Mouse (Mus musculus) stomach, embryonic 14.5 days (tissue): ENCODE results near the gene Gls2. TPM values are rescaled to one million over a fixed set of nuclear protein-coding genes. Genes with fewer than 3 reads are reported as not detected.
A peak's percentile ranks its signal among the peaks of the same experiment; 100 is the strongest.
"Not testable (repeated sequence)": the region's sequence is repeated elsewhere in the genome, so short reads cannot be mapped to it uniquely, and the experiment has no call there.

Source experiments
- ATAC-seq: fragments of 200-750 bp; cut with Nextera tagmentation; 2 replicates; pipeline ENCODE4 v1.8.0; 2017; ENCODE audit warnings: low read depth, moderate TSS enrichment; ENCODE audit not compliant: insufficient number of reproducible peaks, insufficient read depth, low FRiP score
- H3K27ac ChIP-seq: fragments of 300-500 bp; sonication (generic); 2 replicates; pipeline ENCODE4 v1.5.1; 2014; ENCODE audit warnings: mild to moderate bottlenecking, low read length, moderate library complexity, mixed read lengths
- H3K27me3 ChIP-seq: fragments of 300-500 bp; sonication (generic); 2 replicates; pipeline ENCODE4 v1.6.1; 2014; ENCODE audit warnings: low read length, control low read depth, mixed read lengths; ENCODE audit not compliant: control insufficient read depth, insufficient read depth
- H3K36me3 ChIP-seq: fragments of 300-500 bp; sonication (generic); 2 replicates; pipeline ENCODE4 v1.6.1; 2014; ENCODE audit warnings: mild to moderate bottlenecking, control low read depth, low read length, moderate library complexity, mixed read lengths; ENCODE audit not compliant: control insufficient read depth, insufficient read depth
- H3K4me1 ChIP-seq: fragments of 300-500 bp; sonication (generic); 2 replicates; pipeline ENCODE4 v1.6.1; 2014; ENCODE audit warnings: low read length, control low read depth, mixed read lengths; ENCODE audit not compliant: control insufficient read depth, insufficient read depth
- H3K4me2 ChIP-seq: fragments of 300-500 bp; sonication (generic); replicated peaks from 2 replicates; pipeline ENCODE4 v1.6.1; 2014; ENCODE audit warnings: low read depth, low read length, control low read depth
- H3K4me3 ChIP-seq: fragments of 300-500 bp; sonication (generic); 2 replicates; pipeline ENCODE4 v1.5.1; 2014; ENCODE audit warnings: low read depth, low read length, control low read depth
- H3K9ac ChIP-seq: fragments of 300-500 bp; sonication (generic); replicated peaks from 2 replicates; pipeline ENCODE4 v1.6.1; 2014; ENCODE audit warnings: low read depth, mild to moderate bottlenecking, control low read depth, low read length, moderate library complexity, mixed read lengths
- H3K9me3 ChIP-seq: fragments of 300-500 bp; sonication (generic); 2 replicates; pipeline ENCODE4 v1.6.1; 2016; ENCODE audit warnings: low read depth, low read length, control low read depth; ENCODE audit not compliant: control insufficient read depth
- WGBS: fragments of 180-500 bp; shearing (Covaris S2); extraction: QIAGEN DNeasy Blood & Tissue Kit; methylation state at CpG from one replicate; pipeline ENCODE4 v1.1.7; 2014; 5-methylcytosine and 5-hydroxymethylcytosine counted together
- polyA plus RNA-seq: library from polyadenylated mRNA; unstranded; fragments of >200 nt; fragmentation: Nextera tagmentation; extraction: Ambion mirVana; gene quantifications from 2 replicates; pipeline ENCODE4 v1.2.1, GENCODE M21; 2014

Gls2 gene
- polyA plus RNA-seq, 1 experiment from 2014 or later = 0.84 TPM

- ATAC-seq = no peak
- Histone ChIP-seq H3K9ac (no peak overlapping the region), H3K4me1 (no peaks in the 10 kb centered on the region), H3K4me2 (no peak overlapping the region), H3K36me3 (no peaks in the 10 kb centered on the region), H3K27ac (no peak overlapping the region), H3K4me3 (no peak overlapping the region), H3K27me3 (no peaks in the 10 kb centered on the region), H3K9me3 (no peaks in the 10 kb centered on the region)
- WGBS = 56% methylated on average over 5 of the region's 5 CpGs
Observed at GRCm38 (mm10) chr10:128187181-128187605, 7.1 kb upstream of the Gls2 start.

- Histone ChIP-seq H3K27me3 (no peaks in the 10 kb centered on the region), H3K9ac (no peak overlapping the region), H3K4me2 (no peak overlapping the region), H3K9me3 (no peaks in the 10 kb centered on the region), H3K4me1 (no peaks in the 10 kb centered on the region), H3K27ac (no peak overlapping the region), H3K36me3 (no peaks in the 10 kb centered on the region), H3K4me3 (no peak overlapping the region)
- 46% methylated on average over 2 of the region's 2 CpGs for WGBS
- no peak for ATAC-seq
Observed at GRCm38 (mm10) chr10:128188242-128188877, 5.9 kb upstream of the Gls2 start.

GRCm38 (mm10) chr10:128191472-128191871 is 2.8 kb upstream of the Gls2 start:
- no peaks in the 10 kb centered on the region for H3K9me3 ChIP-seq

GRCm38 (mm10) chr10:128192030-128192766 is 2.1 kb upstream of the Gls2 start:
- not testable (repeated sequence) for ATAC-seq, H3K27ac ChIP-seq, H3K9me3 ChIP-seq, H3K9ac ChIP-seq, H3K4me3 ChIP-seq, H3K4me1 ChIP-seq, H3K36me3 ChIP-seq, H3K27me3 ChIP-seq, H3K4me2 ChIP-seq
- WGBS = 86% methylated on average over 3 of the region's 3 CpGs

More at GRCm38 (mm10) chr10:128191472-128191871, 2.8 kb upstream of the Gls2 start:
- no peak overlapping the region for H3K4me3 ChIP-seq
- H3K4me1 ChIP-seq = peaks cover 7% of the 10 kb centered on the region
- H3K27ac ChIP-seq = no peak overlapping the region
- H3K36me3 ChIP-seq = no peaks in the 10 kb centered on the region
- no peak overlapping the region for H3K4me2 ChIP-seq
- peaks cover 9% of the 10 kb centered on the region; the same call in 1 of the 2 replicates for H3K27me3 ChIP-seq
- 48% methylated on average over 2 of the region's 2 CpGs for WGBS
- H3K9ac ChIP-seq = no peak overlapping the region
- ATAC-seq = no peak

- WGBS = 89% methylated on average over 6 of the region's 6 CpGs
- Histone ChIP-seq H3K4me1 (peaks cover 7% of the 10 kb centered on the region), H3K4me2 (no peak overlapping the region), H3K36me3 (no peaks in the 10 kb centered on the region), H3K27me3 (peaks cover 9% of the 10 kb centered on the region; the same call in 1 of the 2 replicates), H3K9me3 (no peaks in the 10 kb centered on the region), H3K9ac (no peak overlapping the region), H3K27ac (no peak overlapping the region), H3K4me3 (no peak overlapping the region)
- ATAC-seq = no peak
Observed at GRCm38 (mm10) chr10:128193113-128193512, 1.1 kb upstream of the Gls2 start.

GRCm38 (mm10) chr10:128194551-128195461 is 549 bp downstream of the Gls2 start:
- Histone ChIP-seq H3K36me3 (no peaks in the 10 kb centered on the region), H3K27ac (no peak overlapping the region), H3K27me3 (peaks cover 9% of the 10 kb centered on the region; the same call in 1 of the 2 replicates), H3K4me3 (peak overlapping the region; percentile 57), H3K4me1 (peaks cover 7% of the 10 kb centered on the region), H3K9ac (peak overlapping the region; percentile 53), H3K4me2 (peak overlapping the region; percentile 99), H3K9me3 (no peaks in the 10 kb centered on the region)
- 1% methylated on average over 78 of the region's 79 CpGs for WGBS
- peak; percentile 87 for ATAC-seq

- Histone ChIP-seq H3K27ac (no peak overlapping the region), H3K36me3 (no peaks in the 10 kb centered on the region), H3K4me3 (no peak overlapping the region), H3K27me3 (no peaks in the 10 kb centered on the region), H3K9me3 (no peaks in the 10 kb centered on the region), H3K4me1 (no peaks in the 10 kb centered on the region), H3K4me2 (no peak overlapping the region), H3K9ac (no peak overlapping the region)
- WGBS = 58% methylated on average over 6 of the region's 6 CpGs
- ATAC-seq = no peak
Observed at GRCm38 (mm10) chr10:128201856-128202255, 7.6 kb downstream of the Gls2 start.

- no peak overlapping the region for H3K4me2 ChIP-seq
- ATAC-seq = no peak
- H3K27me3 ChIP-seq = no peaks in the 10 kb centered on the region
- no peak overlapping the region for H3K4me3 ChIP-seq
- H3K9ac ChIP-seq = no peak overlapping the region
- no peaks in the 10 kb centered on the region for H3K4me1 ChIP-seq
- H3K27ac ChIP-seq = no peak overlapping the region
- no peaks in the 10 kb centered on the region for H3K36me3 ChIP-seq
- H3K9me3 ChIP-seq = no peaks in the 10 kb centered on the region
- WGBS = 81% methylated on average over 15 of the region's 15 CpGs
Observed at GRCm38 (mm10) chr10:128204941-128205340, 10.7 kb downstream of the Gls2 start.
